Mouse (Mus musculus) kidney, adult 2 months (tissue): ENCODE data around the gene Kif15.

Source experiments
- CTCF ChIP-seq: fragments of 200-500 bp; conservative IDR thresholded peaks from 2 replicates; pipeline ENCODE4 v1.5.1; 2011; ENCODE audit warnings: low read depth, mild to moderate bottlenecking, control low read depth, low read length, moderate library complexity, mixed read lengths; ENCODE audit not compliant: insufficient read depth, insufficient read length
- POLR2A ChIP-seq: fragments of 200-500 bp; IDR thresholded peaks from one replicate; pipeline ENCODE4 v1.6.1; 2011; ENCODE audit warnings: low read depth, low read length, control low read depth

DNA sequence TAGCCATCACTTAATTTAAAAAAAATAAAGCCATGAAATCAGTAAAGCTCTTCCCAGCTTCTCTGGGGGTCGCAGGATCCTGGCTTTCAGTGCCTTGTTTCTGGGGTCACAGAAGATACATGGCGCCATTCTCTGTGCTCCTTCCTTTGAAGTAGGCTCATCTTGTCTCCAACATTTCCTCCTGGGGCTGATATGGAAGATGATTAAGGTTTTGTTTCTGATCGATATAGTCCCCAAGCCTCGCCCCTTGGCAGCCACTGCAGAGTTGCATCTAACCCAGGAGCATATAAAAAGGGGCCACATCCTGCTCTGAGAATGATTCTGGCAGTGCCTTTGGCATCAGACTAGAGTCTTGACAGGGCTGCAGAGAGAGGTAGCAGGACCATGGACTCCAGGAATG lies 83.6 kb downstream of the Kif15 start, which contains the start of gene Tgm4:
- TF ChIP-seq CTCF (no peak), POLR2A (no peak)
